Mouse (Mus musculus) kidney, embryonic 14.5 days (tissue): ENCODE results near the gene Prdm15. TPM values are rescaled to one million over a fixed set of nuclear protein-coding genes. Genes with fewer than 3 reads are reported as not detected.
A peak's percentile ranks its signal among the peaks of the same experiment; 100 is the strongest.

Experiments
- ATAC-seq: fragments of 200-750 bp; cut with Nextera tagmentation; 2 replicates; pipeline ENCODE4 v1.8.0; 2017; ENCODE audit warnings: moderate number of reproducible peaks, mild to moderate bottlenecking, moderate TSS enrichment, moderate library complexity; ENCODE audit not compliant: low FRiP score, low TSS enrichment
- H3K27ac ChIP-seq: fragments of 300-500 bp; sonication (generic); 2 replicates; pipeline ENCODE4 v1.5.1; 2014; ENCODE audit warnings: low read depth, mild to moderate bottlenecking, low read length, moderate library complexity, mixed read lengths
- H3K27me3 ChIP-seq: fragments of 300-500 bp; sonication (generic); 2 replicates; pipeline ENCODE4 v1.6.1; 2014; ENCODE audit warnings: mild to moderate bottlenecking, low read length; ENCODE audit not compliant: control insufficient read depth, insufficient read depth
- H3K36me3 ChIP-seq: fragments of 300-500 bp; sonication (generic); 2 replicates; pipeline ENCODE4 v1.6.1; 2014; ENCODE audit warnings: low read length, mixed read lengths; ENCODE audit not compliant: control insufficient read depth, insufficient read depth
- H3K4me1 ChIP-seq: fragments of 300-500 bp; sonication (generic); 2 replicates; pipeline ENCODE4 v1.6.1; 2014; ENCODE audit warnings: low read length, mixed read lengths; ENCODE audit not compliant: control insufficient read depth, insufficient read depth
- H3K4me2 ChIP-seq: fragments of 300-500 bp; sonication (generic); replicated peaks from 2 replicates; pipeline ENCODE4 v1.6.1; 2014; ENCODE audit warnings: low read depth, mild to moderate bottlenecking, low read length
- H3K4me3 ChIP-seq: fragments of 300-500 bp; sonication (generic); 2 replicates; pipeline ENCODE4 v1.5.1; 2014; ENCODE audit warnings: mild to moderate bottlenecking, low read length
- H3K9ac ChIP-seq: fragments of 300-500 bp; sonication (generic); 2 replicates; pipeline ENCODE4 v1.6.1; 2014; ENCODE audit warnings: low read depth, mild to moderate bottlenecking, low read length, moderate library complexity
- H3K9me3 ChIP-seq: fragments of 300-500 bp; sonication (generic); 2 replicates; pipeline ENCODE4 v1.6.1; 2016; ENCODE audit warnings: low read length; ENCODE audit not compliant: control insufficient read depth
- WGBS: fragments of 180-500 bp; shearing (Covaris S2); extraction: QIAGEN DNeasy Blood & Tissue Kit; methylation state at CpG from one replicate; pipeline ENCODE4 v1.1.7; 2014; 5-methylcytosine and 5-hydroxymethylcytosine counted together
- polyA plus RNA-seq: library from polyadenylated mRNA; unstranded; fragments of >200 nt; fragmentation: Nextera tagmentation; extraction: Ambion mirVana; gene quantifications from 2 replicates; pipeline ENCODE4 v1.2.1, GENCODE M21; 2014

The Prdm15 gene
- polyA plus RNA-seq, 1 experiment from 2014 or later = 14.4 TPM

- Histone ChIP-seq H3K9ac (no peak overlapping the region), H3K9me3 (no peaks in the 10 kb centered on the region), H3K4me3 (no peak overlapping the region), H3K4me2 (no peak overlapping the region), H3K36me3 (peaks cover 73% of the 10 kb centered on the region), H3K27me3 (no peaks in the 10 kb centered on the region), H3K4me1 (no peaks in the 10 kb centered on the region), H3K27ac (no peak overlapping the region)
- ATAC-seq = no peak
- 81% methylated on average over 7 of the region's 7 CpGs for WGBS
These were observed 46.7 kb downstream of the Prdm15 start for GRCm38 (mm10) chr16:97804680-97805547.

GRCm38 (mm10) chr16:97797950-97798869 is 53.4 kb downstream of the Prdm15 start:
- no peaks in the 10 kb centered on the region for H3K27me3 ChIP-seq
- H3K4me1 ChIP-seq = no peaks in the 10 kb centered on the region
- no peak for ATAC-seq
- H3K4me3 ChIP-seq = no peak overlapping the region
- no peak overlapping the region for H3K9ac ChIP-seq
- no peak overlapping the region for H3K27ac ChIP-seq
- H3K4me2 ChIP-seq = no peak overlapping the region
- 95% methylated on average over 7 of the region's 7 CpGs for WGBS
- peaks cover 82% of the 10 kb centered on the region for H3K36me3 ChIP-seq
- no peaks in the 10 kb centered on the region for H3K9me3 ChIP-seq

- Histone ChIP-seq H3K36me3 (peaks cover 86% of the 10 kb centered on the region), H3K4me2 (no peak overlapping the region), H3K27ac (no peak overlapping the region), H3K9ac (no peak overlapping the region), H3K4me3 (no peak overlapping the region), H3K4me1 (no peaks in the 10 kb centered on the region), H3K9me3 (no peaks in the 10 kb centered on the region), H3K27me3 (no peaks in the 10 kb centered on the region)
- 94% methylated on average over 3 of the region's 3 CpGs for WGBS
- no peak for ATAC-seq
These were observed 54.4 kb downstream of the Prdm15 start for GRCm38 (mm10) chr16:97797212-97797611.

GRCm38 (mm10) chr16:97794256-97794655 is 57.4 kb downstream of the Prdm15 start:
- Histone ChIP-seq H3K4me1 (no peaks in the 10 kb centered on the region), H3K9ac (no peak overlapping the region), H3K4me3 (no peak overlapping the region), H3K4me2 (no peak overlapping the region), H3K36me3 (peaks cover 66% of the 10 kb centered on the region), H3K27me3 (no peaks in the 10 kb centered on the region), H3K27ac (no peak overlapping the region), H3K9me3 (no peaks in the 10 kb centered on the region)
- WGBS = 90% methylated on average over 6 of the region's 6 CpGs
- ATAC-seq = no peak

GRCm38 (mm10) chr16:97783057-97783456 is 68.6 kb downstream of the Prdm15 start:
- Histone ChIP-seq H3K36me3 (no peaks in the 10 kb centered on the region), H3K27me3 (no peaks in the 10 kb centered on the region), H3K4me2 (no peak overlapping the region), H3K27ac (no peak overlapping the region), H3K4me3 (no peak overlapping the region), H3K9me3 (no peaks in the 10 kb centered on the region), H3K4me1 (no peaks in the 10 kb centered on the region), H3K9ac (no peak overlapping the region)
- 92% methylated on average over 5 of the region's 5 CpGs for WGBS
- ATAC-seq = no peak

- Histone ChIP-seq H3K4me3 (no peak overlapping the region), H3K27ac (no peak overlapping the region), H3K9me3 (no peaks in the 10 kb centered on the region), H3K4me2 (peak overlapping the region; percentile 21; the same call in 1 of the 2 replicates), H3K9ac (no peak overlapping the region), H3K36me3 (no peaks in the 10 kb centered on the region), H3K27me3 (no peaks in the 10 kb centered on the region), H3K4me1 (no peaks in the 10 kb centered on the region)
- ATAC-seq = peak; percentile 83
- WGBS = 38% methylated on average over 15 of the region's 15 CpGs
These were observed 73.2 kb downstream of the Prdm15 start for GRCm38 (mm10) chr16:97778353-97779025.

GRCm38 (mm10) chr16:97766501-97766900 is 85.1 kb downstream of the Prdm15 start:
- Histone ChIP-seq H3K36me3 (no peaks in the 10 kb centered on the region), H3K27me3 (peaks cover 37% of the 10 kb centered on the region), H3K4me1 (peaks cover 9% of the 10 kb centered on the region; the same call in 1 of the 2 replicates), H3K9me3 (no peaks in the 10 kb centered on the region), H3K4me3 (no peak overlapping the region), H3K4me2 (no peak overlapping the region), H3K27ac (no peak overlapping the region), H3K9ac (no peak overlapping the region)
- 42% methylated on average over 3 of the region's 3 CpGs for WGBS
- no peak for ATAC-seq

- Histone ChIP-seq H3K27ac (no peak overlapping the region), H3K36me3 (no peaks in the 10 kb centered on the region), H3K9me3 (no peaks in the 10 kb centered on the region), H3K4me2 (no peak overlapping the region), H3K4me3 (no peak overlapping the region), H3K27me3 (peaks cover 42% of the 10 kb centered on the region), H3K4me1 (peaks cover 9% of the 10 kb centered on the region; the same call in 1 of the 2 replicates), H3K9ac (no peak overlapping the region)
- WGBS = 48% methylated on average over 2 of the region's 2 CpGs
- ATAC-seq = no peak
These were observed 87.0 kb downstream of the Prdm15 start for GRCm38 (mm10) chr16:97764626-97765025.
